Mouse (Mus musculus) kidney, embryonic 14.5 days (tissue): ENCODE data around the gene Myo10. TPM values are rescaled to one million over a fixed set of nuclear protein-coding genes. Genes with fewer than 3 reads are reported as not detected.

Experiments used
- ATAC-seq: fragments of 200-750 bp; cut with Nextera tagmentation; 2 replicates; pipeline ENCODE4 v1.8.0; 2017; ENCODE audit warnings: moderate number of reproducible peaks, mild to moderate bottlenecking, moderate TSS enrichment, moderate library complexity; ENCODE audit not compliant: low FRiP score, low TSS enrichment
- H3K27ac ChIP-seq: fragments of 300-500 bp; sonication (generic); 2 replicates; pipeline ENCODE4 v1.5.1; 2014; ENCODE audit warnings: low read depth, mild to moderate bottlenecking, low read length, moderate library complexity, mixed read lengths
- H3K27me3 ChIP-seq: fragments of 300-500 bp; sonication (generic); 2 replicates; pipeline ENCODE4 v1.6.1; 2014; ENCODE audit warnings: mild to moderate bottlenecking, low read length; ENCODE audit not compliant: control insufficient read depth, insufficient read depth
- H3K36me3 ChIP-seq: fragments of 300-500 bp; sonication (generic); 2 replicates; pipeline ENCODE4 v1.6.1; 2014; ENCODE audit warnings: low read length, mixed read lengths; ENCODE audit not compliant: control insufficient read depth, insufficient read depth
- H3K4me1 ChIP-seq: fragments of 300-500 bp; sonication (generic); 2 replicates; pipeline ENCODE4 v1.6.1; 2014; ENCODE audit warnings: low read length, mixed read lengths; ENCODE audit not compliant: control insufficient read depth, insufficient read depth
- H3K4me2 ChIP-seq: fragments of 300-500 bp; sonication (generic); replicated peaks from 2 replicates; pipeline ENCODE4 v1.6.1; 2014; ENCODE audit warnings: low read depth, mild to moderate bottlenecking, low read length
- H3K4me3 ChIP-seq: fragments of 300-500 bp; sonication (generic); 2 replicates; pipeline ENCODE4 v1.5.1; 2014; ENCODE audit warnings: mild to moderate bottlenecking, low read length
- H3K9ac ChIP-seq: fragments of 300-500 bp; sonication (generic); 2 replicates; pipeline ENCODE4 v1.6.1; 2014; ENCODE audit warnings: low read depth, mild to moderate bottlenecking, low read length, moderate library complexity
- H3K9me3 ChIP-seq: fragments of 300-500 bp; sonication (generic); 2 replicates; pipeline ENCODE4 v1.6.1; 2016; ENCODE audit warnings: low read length; ENCODE audit not compliant: control insufficient read depth
- WGBS: fragments of 180-500 bp; shearing (Covaris S2); extraction: QIAGEN DNeasy Blood & Tissue Kit; methylation state at CpG from one replicate; pipeline ENCODE4 v1.1.7; 2014; 5-methylcytosine and 5-hydroxymethylcytosine counted together
- polyA plus RNA-seq: library from polyadenylated mRNA; unstranded; fragments of >200 nt; fragmentation: Nextera tagmentation; extraction: Ambion mirVana; gene quantifications from 2 replicates; pipeline ENCODE4 v1.2.1, GENCODE M21; 2014

The Myo10 gene
- polyA plus RNA-seq, 1 experiment from 2014 or later = 52.2 TPM

DNA sequence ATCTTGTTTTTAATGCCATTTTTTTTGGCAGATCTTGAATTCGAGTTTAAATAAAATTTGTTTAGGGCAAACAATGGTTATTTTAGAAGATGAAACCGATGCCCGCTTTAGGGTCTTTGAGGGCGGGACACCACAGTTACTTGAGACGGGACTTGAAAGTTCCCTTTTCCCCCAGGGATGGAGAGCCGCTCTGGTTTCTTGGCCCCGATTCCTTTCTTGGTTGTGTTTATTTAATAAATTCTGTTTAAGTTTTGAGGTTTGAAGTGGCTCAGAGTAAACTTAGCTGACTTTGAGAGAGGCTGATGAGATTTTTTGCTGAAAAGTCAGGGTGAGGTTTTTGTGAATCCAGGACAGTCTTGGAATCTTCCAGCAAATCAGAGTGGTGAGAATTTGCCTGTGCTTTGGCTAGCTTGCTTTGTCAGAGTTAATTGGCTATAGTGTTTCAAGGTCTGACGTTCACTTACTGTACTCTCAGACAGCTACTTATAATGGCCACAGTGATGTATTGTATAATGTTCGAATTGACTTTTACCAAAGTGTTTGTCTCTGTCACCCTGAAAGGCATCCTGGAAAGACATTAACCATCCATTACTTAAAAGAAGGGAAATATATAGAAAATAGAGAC is 1.3 kb downstream of the Myo10 start:
- no peaks in the 10 kb centered on the region for H3K27me3 ChIP-seq
- ATAC-seq = no peak
- no peaks in the 10 kb centered on the region for H3K36me3 ChIP-seq
- H3K4me2 ChIP-seq = peak overlapping the region; percentile 43
- peaks cover 16% of the 10 kb centered on the region for H3K4me1 ChIP-seq
- H3K27ac ChIP-seq = no peak overlapping the region
- H3K9ac ChIP-seq = peak overlapping the region; percentile 90
- WGBS = 4% methylated on average over 9 of the region's 9 CpGs
- no peaks in the 10 kb centered on the region for H3K9me3 ChIP-seq
- peak overlapping the region; percentile 59 for H3K4me3 ChIP-seq

DNA sequence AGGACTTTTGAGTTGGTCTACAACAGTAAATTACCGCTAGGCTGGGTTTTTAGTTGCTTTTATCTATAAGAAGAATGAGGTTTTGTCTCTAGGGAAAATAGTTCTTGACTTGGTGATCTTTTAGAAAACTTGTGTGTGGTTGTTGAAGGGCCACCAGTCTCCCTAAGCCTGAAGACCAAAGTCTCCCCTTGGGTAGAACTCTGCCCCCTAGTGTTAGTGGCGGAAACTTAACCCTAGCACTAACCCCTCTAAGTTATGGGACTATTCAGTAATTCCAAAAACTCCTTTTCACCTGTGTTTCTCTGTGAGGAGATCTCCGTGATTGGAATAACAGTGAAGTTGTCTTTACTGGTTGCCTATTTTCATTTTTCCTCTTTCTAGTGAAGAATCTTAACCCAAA is 1.9 kb downstream of the Myo10 start:
- peaks cover 16% of the 10 kb centered on the region for H3K4me1 ChIP-seq

DNA sequence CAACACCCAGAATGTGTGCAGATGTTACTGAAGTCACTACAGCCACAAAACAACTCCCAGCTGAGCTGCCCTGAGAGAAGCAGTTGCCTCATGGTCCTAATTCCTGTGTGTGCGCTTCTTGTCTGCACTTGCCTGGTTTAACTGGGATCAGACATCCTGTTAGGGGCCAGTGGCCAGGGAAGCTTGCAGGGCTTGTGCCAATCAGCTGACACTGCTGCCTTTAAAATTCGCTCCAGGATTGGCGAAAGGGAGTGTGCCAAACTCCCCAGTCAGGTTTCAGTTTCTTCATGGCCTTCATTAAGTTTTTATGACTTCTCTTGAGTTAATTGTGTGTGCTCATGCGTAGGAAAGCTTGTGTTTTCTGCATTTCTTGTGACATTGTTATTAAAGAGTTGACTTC is 3.1 kb downstream of the Myo10 start:
- Histone ChIP-seq H3K27me3 (no peaks in the 10 kb centered on the region), H3K36me3 (no peaks in the 10 kb centered on the region), H3K4me2 (peak overlapping the region; percentile 43), H3K27ac (peak overlapping the region; percentile 56), H3K4me3 (peak overlapping the region; percentile 59; the same call in 1 of the 2 replicates), H3K9ac (peak overlapping the region; percentile 28; the same call in 1 of the 2 replicates), H3K9me3 (no peaks in the 10 kb centered on the region), H3K4me1 (peaks cover 20% of the 10 kb centered on the region)
- WGBS = 27% methylated on average over 4 of the region's 4 CpGs
- ATAC-seq = peak; percentile 19; the same call in 1 of the 2 replicates

More for the DNA sequence above, 1.9 kb downstream of the Myo10 start:
- H3K4me2 ChIP-seq = peak overlapping the region; percentile 43
- H3K9me3 ChIP-seq = no peaks in the 10 kb centered on the region
- ATAC-seq = no peak
- H3K4me3 ChIP-seq = peak overlapping the region; percentile 59
- WGBS = 47% methylated on average over 3 of the region's 3 CpGs
- no peaks in the 10 kb centered on the region for H3K36me3 ChIP-seq
- H3K27ac ChIP-seq = no peak overlapping the region
- H3K27me3 ChIP-seq = no peaks in the 10 kb centered on the region
- H3K9ac ChIP-seq = peak overlapping the region; percentile 14; the same call in 1 of the 2 replicates

DNA sequence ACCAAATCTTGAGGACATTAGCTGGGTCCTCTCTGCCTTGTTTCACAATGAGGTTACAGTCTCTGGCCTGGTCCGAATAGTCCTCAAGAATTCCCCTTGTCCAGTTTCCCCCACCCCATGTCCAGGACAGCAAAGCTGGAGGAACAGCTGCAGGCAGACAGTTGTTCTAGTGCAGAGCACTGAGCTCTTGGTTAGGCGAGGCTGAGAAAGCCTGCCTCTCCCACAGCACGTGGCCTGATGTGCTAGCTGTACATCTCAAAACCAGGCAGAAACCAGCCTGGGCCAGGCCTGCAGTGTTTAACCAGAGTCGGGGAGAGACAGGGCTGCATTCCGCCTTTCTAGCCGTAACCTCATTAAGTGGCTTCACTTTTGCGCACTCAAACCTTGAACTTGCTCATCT is 4.7 kb downstream of the Myo10 start:
- Histone ChIP-seq H3K4me1 (peaks cover 23% of the 10 kb centered on the region), H3K4me2 (no peak overlapping the region), H3K27ac (no peak overlapping the region), H3K27me3 (no peaks in the 10 kb centered on the region), H3K9ac (no peak overlapping the region), H3K36me3 (no peaks in the 10 kb centered on the region), H3K4me3 (no peak overlapping the region), H3K9me3 (no peaks in the 10 kb centered on the region)
- no peak for ATAC-seq
- 77% methylated on average over 7 of the region's 7 CpGs for WGBS

DNA sequence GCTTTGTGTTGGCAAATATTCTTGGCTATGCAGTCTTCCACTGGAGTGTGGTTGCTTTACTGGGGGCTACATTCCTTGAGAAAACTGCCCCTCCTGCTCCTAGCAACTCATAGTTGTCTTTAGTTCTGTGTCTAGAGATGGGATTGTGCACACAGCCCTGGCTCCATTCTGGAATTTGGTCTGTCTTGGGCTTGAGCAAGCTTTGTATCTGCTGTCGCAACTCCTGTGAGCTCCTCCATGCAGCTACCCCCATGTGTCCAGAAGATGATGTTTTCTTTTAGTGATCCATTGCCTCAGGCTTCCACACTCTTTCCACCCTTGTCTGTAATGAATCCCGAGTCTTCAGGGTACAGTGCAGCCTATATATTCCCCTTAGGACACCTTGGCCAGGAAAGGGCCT is 5.9 kb downstream of the Myo10 start:
- Histone ChIP-seq H3K27me3 (no peaks in the 10 kb centered on the region), H3K4me1 (peaks cover 34% of the 10 kb centered on the region), H3K4me2 (no peak overlapping the region), H3K36me3 (no peaks in the 10 kb centered on the region), H3K9ac (no peak overlapping the region), H3K27ac (no peak overlapping the region), H3K9me3 (no peaks in the 10 kb centered on the region), H3K4me3 (no peak overlapping the region)
- 82% methylated on average over 2 of the region's 2 CpGs for WGBS
- ATAC-seq = no peak

DNA sequence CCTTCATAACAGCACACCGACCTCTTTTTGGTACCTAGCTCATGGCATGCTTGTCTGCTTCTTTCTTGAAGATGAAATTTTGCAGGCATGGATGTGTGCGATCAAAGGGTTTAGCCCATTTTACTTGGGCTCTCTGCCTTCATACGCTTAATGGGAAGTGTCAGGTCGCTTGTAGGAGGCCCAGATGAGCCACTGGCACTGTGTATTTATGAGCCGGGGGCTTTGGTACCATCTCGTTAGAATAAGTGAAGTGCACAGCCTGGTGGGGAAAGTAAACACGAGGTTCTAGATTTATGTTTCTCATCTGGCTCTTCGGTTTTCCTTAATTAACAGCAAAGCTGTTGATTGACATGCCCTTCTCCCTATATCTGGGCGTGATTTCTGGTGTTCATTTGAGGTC is 8.4 kb downstream of the Myo10 start:
- Histone ChIP-seq H3K36me3 (no peaks in the 10 kb centered on the region), H3K9me3 (no peaks in the 10 kb centered on the region), H3K27ac (no peak overlapping the region), H3K9ac (no peak overlapping the region), H3K4me3 (no peak overlapping the region), H3K4me1 (peaks cover 36% of the 10 kb centered on the region), H3K27me3 (no peaks in the 10 kb centered on the region), H3K4me2 (no peak overlapping the region)
- 27% methylated on average over 9 of the region's 9 CpGs for WGBS
- peak; percentile 30; the same call in 1 of the 2 replicates for ATAC-seq

DNA sequence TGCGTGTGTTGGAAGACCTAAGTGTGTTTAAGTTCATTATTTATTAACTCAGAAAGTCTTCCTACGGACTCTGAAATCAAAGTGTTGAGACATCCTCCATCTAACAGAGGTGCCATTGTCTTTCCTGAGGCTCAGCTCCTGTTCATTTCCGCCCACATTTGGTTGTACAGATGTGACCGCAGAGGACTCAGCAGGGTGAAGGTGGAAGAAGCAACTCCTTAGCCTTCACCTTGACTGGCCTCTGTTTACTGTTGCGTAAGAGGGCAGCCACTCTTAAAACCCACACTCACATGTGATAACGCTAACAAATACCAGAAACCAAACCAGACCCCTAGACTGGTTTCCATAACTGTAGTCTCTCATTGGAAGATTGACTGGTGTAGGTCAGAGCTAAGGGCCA is 9.0 kb downstream of the Myo10 start:
- Histone ChIP-seq H3K27me3 (no peaks in the 10 kb centered on the region), H3K9ac (no peak overlapping the region), H3K36me3 (no peaks in the 10 kb centered on the region), H3K9me3 (no peaks in the 10 kb centered on the region), H3K4me1 (peaks cover 38% of the 10 kb centered on the region), H3K27ac (no peak overlapping the region), H3K4me2 (no peak overlapping the region), H3K4me3 (no peak overlapping the region)
- WGBS = 79% methylated on average over 6 of the region's 6 CpGs
- ATAC-seq = no peak

DNA sequence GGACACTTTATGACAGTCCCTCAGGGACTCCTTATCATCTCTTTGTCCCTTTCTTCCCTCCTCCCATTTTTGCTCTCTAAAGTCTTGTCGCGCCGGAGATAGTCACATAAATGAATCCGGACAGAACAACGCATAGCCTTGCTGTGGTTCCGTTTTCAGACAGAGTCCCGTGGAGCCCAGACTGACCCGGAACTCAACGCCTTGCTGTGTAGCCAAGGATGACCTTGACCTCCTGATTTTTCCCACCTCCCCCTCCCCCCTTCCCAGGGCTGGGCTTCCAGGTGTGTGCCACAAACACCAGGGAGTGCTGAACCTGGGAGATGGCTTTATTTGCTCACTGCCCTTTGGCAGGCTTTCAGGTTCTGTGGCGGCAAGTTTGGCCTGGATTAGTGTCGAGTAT is 10.6 kb downstream of the Myo10 start:
- Histone ChIP-seq H3K27me3 (no peaks in the 10 kb centered on the region), H3K4me2 (no peak overlapping the region), H3K9ac (no peak overlapping the region), H3K27ac (no peak overlapping the region), H3K4me3 (no peak overlapping the region), H3K9me3 (no peaks in the 10 kb centered on the region), H3K36me3 (no peaks in the 10 kb centered on the region), H3K4me1 (peaks cover 45% of the 10 kb centered on the region)
- no peak for ATAC-seq
- WGBS = 82% methylated on average over 11 of the region's 11 CpGs

DNA sequence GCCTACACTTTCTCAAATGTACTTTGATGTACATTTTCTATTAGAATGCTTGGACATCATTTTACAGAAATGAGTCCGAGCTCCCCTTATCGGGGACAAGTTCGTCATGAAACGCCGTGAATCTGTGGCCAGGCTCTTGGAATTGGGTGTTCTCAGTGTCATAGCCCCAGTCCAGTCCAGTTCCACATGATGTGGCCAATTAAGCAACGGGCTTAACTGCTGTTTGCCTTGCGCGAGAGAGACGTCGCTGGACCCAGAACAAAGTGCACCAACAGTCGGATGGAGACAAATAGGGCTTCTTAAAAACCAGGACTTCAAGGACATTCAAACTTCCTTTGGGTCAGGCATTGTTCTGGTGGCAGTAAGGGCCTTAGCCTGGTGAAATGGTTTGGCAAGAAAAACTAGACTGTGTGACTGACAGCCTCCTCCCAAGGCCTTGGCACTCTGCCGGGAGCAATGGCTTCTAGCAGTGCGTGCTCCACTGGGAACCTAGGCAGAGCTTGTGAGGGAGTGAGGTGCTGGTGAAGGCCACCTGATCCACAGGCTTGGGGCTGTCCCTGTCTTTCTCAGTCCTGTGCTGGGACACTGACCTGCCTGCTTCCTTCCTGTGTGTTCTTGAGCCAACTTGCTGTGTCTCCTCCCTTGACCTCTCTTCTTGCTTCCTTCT is 11.5 kb downstream of the Myo10 start:
- no peak overlapping the region for H3K4me2 ChIP-seq
- H3K36me3 ChIP-seq = no peaks in the 10 kb centered on the region
- peaks cover 45% of the 10 kb centered on the region for H3K4me1 ChIP-seq
- no peak overlapping the region for H3K9ac ChIP-seq
- H3K4me3 ChIP-seq = no peak overlapping the region
- WGBS = 82% methylated on average over 13 of the region's 13 CpGs
- no peaks in the 10 kb centered on the region for H3K27me3 ChIP-seq
- no peaks in the 10 kb centered on the region for H3K9me3 ChIP-seq
- no peak overlapping the region for H3K27ac ChIP-seq
- no peak for ATAC-seq
